Mouse (Mus musculus) left cerebral cortex, adult 2 months (tissue): ENCODE measurements around the gene Gclm. TPM values are rescaled to one million over a fixed set of nuclear protein-coding genes. Genes with fewer than 3 reads are reported as not detected.
"Not testable (repeated sequence)": the region's sequence is repeated elsewhere in the genome, so short reads cannot be mapped to it uniquely, and the experiment has no call there.

Source experiments
- DNase-seq, 2 experiments: peaks; one replicate each; pipeline ENCODE4 v3.0.0; 2021 to 2022; ENCODE audit warnings: low spot score in 2 of 2, mixed read lengths in 1 of 2; ENCODE audit errors: extremely low spot score in 1 of 2
- H3K27ac ChIP-seq: fragments of 200-600 bp; 2 replicates; pipeline ENCODE4 v1.8.1; 2022
- H3K4me3 ChIP-seq: fragments of 200-600 bp; 2 replicates; pipeline ENCODE4 v1.8.1; 2022
- CTCF ChIP-seq: fragments of 200-600 bp; IDR thresholded peaks from 2 replicates; pipeline ENCODE4 v1.8.1; 2022; ENCODE audit warnings: antibody characterized with exemption, mild to moderate bottlenecking, moderate library complexity
- intact Hi-C: fragments of 180-260 bp; cut with DNase I; formaldehyde crosslinking; loops from one replicate; pipeline ENCODE4 v1.15.1; 2025
- total RNA-seq, 2 experiments: library from RNA; stranded (reverse); gene quantifications; 2 replicates each; pipeline ENCODE4 v1.2.3; 2021

The Gclm gene
- total RNA-seq, 2 experiments from 2014 or later, result 60.5 to 67.3 TPM

DNA sequence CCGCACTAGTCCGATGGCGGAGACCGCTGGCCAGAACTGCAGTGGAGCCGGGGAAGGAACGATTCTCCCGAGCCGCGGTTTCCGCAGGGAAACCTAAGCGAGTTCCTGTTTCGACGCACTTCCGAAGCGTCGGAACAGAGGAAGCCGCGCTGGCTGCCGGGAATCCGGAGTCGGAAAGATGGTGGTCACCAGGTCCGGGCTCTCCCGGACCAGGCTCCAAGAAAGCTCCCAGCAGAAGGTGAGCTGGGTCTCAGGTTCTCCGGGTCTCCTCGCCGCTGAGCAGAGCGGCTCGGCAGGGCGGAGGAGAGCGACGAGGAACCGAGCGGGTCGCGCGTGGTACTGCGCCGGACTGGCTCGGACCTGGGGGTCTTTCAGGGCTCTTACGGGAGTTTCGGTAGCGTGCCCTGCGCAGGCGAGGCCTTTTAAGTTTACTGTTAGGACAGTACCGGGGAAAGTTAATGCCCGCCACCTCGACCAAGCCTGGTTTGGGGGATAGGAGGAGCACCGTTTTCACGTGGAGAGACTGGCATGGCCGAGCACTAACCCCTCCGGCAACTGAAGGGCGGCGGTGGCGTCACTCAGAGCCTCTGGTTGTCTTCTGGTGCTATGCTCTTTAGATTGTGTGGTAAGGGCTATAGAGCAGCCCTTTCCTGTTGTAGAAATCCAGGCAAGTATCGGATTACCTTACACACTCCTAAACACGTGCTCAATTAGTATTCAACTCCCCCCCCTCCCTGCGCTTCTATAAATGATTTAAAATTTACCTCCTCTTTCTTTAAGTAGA is 29.1 kb downstream of the Gclm start, which contains the start of gene Dnttip2:
TSS of gene Dnttip2 (plus strand) at position 148 of the 784 bp plus-strand sequence.
- no peak for TF ChIP-seq CTCF
- Histone ChIP-seq H3K4me3 (peak within 1 kb of the TSS; percentile 77), H3K27ac (peak within 1 kb of the TSS; percentile 88)
- intact Hi-C loops, result no loop called here
- DNase-seq, result peak; percentile 92 to 93

GRCm38 (mm10) chr3:122275111-122275510 is 29.8 kb downstream of the Gclm start:
- H3K27ac ChIP-seq, result no peak overlapping the region
- intact Hi-C loops, result no loop called here
- no peak for DNase-seq
- peak overlapping the region; percentile 77 for H3K4me3 ChIP-seq
- TF ChIP-seq CTCF, result no peak

GRCm38 (mm10) chr3:122287195-122287594 is 41.8 kb downstream of the Gclm start:
- no peak for DNase-seq
- Histone ChIP-seq H3K4me3 (no peak overlapping the region), H3K27ac (no peak overlapping the region)
- no peak for TF ChIP-seq CTCF
- intact Hi-C loops, result no loop called here

DNA sequence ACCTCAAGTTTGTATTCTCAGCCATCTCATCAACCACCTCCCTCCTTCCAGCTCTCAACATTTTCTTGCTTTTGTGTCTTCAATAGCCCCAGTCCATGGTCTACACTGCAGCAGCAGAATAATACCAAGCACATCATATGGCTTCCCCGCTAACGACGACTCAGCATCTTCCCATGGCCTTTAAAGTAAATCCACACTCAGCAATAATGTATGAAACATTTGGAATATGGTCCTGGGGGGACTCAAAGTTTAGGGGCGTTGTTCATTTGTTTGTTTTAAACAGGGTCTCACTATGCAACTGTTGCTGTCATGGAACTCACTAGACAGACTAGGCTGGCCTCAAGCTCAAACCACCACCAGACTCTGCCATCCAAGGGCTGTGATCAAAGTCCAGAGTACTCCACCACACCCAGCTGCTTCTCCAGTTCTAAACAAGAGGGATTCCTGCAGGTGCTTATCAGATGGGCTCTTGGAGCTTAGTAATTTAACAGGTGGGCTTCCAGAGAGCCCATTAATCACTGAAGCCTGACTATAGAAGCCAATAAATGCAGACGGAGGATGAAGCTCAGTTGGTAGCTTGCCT is 43.3 kb downstream of the Gclm start:
- intact Hi-C loops, result no loop called here
- no peak for TF ChIP-seq CTCF
- no peak for DNase-seq
- Histone ChIP-seq H3K27ac (no peak overlapping the region), H3K4me3 (no peak overlapping the region)

DNA sequence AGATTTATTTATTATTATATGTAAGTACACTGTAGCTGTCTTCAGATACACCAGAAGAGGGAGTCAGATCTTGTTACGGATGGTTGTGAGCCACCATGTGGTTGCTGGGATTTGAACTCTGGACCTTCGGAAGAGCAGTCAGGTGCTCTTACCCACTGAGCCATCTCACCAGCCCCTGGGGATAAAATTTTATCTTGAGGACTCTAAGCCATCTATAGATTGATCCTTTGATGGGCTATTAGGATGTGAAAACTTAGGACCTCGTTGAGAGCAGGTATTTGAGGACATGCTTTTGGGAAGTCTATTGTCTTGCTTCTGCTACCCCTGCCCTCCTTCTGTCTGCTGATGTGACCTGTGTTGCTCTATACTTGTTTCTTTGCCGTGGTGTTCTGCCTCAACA is 44.0 kb downstream of the Gclm start:
- H3K27ac ChIP-seq, intact Hi-C loops, DNase-seq, H3K4me3 ChIP-seq: not testable (repeated sequence)

DNA sequence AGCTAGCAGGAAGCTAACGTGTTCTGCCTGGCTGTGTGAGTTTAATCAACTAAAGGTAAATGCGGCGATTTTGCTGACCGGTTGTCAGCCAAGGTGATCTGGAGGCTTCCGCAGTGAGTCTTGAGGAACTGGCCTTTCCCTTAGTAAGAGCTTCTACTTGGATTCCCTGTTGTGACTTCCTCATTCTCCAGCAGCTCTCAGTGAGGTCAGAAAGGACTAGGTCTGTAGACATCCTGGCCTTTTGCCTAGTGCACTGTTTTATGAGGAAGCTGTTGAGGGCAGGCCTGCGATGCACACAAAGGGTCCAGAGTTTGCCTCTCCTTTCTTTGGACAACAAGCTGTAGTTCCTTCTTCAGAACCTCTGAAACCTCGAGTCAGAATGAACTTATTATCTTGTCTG is 45.3 kb downstream of the Gclm start:
- DNase-seq, result no peak
- intact Hi-C loops, result loop anchor here (10.0 kb wide), 1 partner anchor 634 kb away; the partner anchor contains the start of gene 1810037I17Rik
- TF ChIP-seq CTCF, result no peak
- Histone ChIP-seq H3K27ac (no peak overlapping the region; the same call in 1 of the 2 replicates), H3K4me3 (no peak overlapping the region)

DNA sequence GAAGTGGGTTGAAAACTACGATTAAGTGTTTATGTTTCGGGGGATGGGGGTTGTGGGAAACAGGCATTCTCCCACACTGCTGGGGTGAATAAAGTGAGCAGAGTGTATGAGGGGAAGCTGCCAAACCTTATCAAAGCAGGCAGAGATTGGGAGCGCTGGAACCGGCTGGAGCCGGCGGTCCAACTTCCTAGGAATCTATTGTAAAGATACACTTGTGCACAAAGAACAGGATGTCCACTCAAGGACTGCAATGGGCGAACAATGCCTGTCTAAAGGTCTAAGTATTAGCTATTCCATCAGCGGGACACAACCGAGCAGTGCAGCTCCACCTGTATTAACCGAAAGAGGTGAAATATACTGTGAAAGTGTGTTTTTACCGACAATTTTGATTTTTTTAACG is 46.5 kb downstream of the Gclm start:
- Histone ChIP-seq H3K27ac (peak overlapping the region; percentile 99), H3K4me3 (peak overlapping the region; percentile 99)
- no peak for DNase-seq
- no peak for TF ChIP-seq CTCF
- intact Hi-C loops, result loop anchor here (10.0 kb wide), 1 partner anchor 633 kb away; the partner anchor contains the start of gene 1810037I17Rik

- H3K27ac ChIP-seq, result peak overlapping the region; percentile 99
- intact Hi-C loops, result loop anchor here (1.0 to 10.0 kb wide), 2 partner anchors 327 to 632 kb away; partner anchors contain the start of genes 1810037I17Rik and Fnbp1l
- H3K4me3 ChIP-seq, result peak overlapping the region; percentile 99
- no peak; the same call in none of the 2 replicates for TF ChIP-seq CTCF
- DNase-seq, result peak; percentile 87 to 89
Observed at GRCm38 (mm10) chr3:122292300-122293222, 47.2 kb downstream of the Gclm start.

GRCm38 (mm10) chr3:122293223-122293953 is 48.0 kb downstream of the Gclm start:
- intact Hi-C loops, result loop anchor here (1.0 to 10.0 kb wide), 2 partner anchors 326 to 631 kb away; partner anchors contain the start of genes 1810037I17Rik and Fnbp1l

DNA sequence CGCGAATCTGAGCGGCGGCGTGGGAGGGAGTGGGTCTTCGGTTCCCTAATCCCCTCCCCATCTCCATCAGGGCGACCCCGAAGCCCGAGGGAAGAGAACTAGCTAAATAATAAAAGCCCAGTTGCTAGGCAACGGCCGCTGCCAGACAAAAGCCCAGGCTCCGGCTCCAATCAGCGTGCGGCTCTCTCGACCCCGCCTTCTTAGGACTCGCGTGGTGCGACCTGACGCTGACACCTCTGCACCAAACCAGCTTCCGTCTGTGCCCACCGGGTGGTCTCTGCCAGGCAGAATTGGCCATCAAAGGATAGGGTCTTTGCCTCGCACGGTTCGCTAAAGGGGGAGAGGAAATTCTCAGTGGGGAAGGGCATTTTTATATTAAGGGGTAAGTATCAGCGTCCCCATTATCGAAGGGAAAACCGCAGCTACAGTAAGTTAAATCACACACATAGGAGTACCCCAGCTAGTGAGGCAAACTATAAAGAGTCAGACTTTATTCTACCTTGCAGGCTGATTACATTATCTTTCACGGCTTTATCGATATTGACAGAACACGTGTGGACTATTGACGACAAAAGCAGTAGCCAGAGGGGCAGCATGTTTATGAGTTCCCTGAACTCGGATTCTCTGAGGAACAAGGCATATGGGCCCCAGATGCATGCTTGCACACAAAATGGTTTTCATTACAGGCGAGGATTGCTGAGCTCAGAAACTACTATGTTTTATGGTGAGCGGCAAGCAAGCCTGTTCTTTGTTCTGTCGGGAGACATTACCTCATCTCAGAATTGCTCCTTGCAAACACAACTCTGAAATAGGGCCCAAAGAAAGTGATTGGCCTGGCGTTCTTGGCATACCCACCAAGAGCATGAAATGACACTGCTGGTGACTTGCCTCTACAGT is 48.8 kb downstream of the Gclm start, which contains the start of gene Bcar3:
TSS of gene Bcar3 (plus strand) at position 183 of the 897 bp plus-strand sequence.
- intact Hi-C loops, result loop anchor here (1.0 to 10.0 kb wide), 2 partner anchors 325 to 631 kb away; partner anchors contain the start of genes 1810037I17Rik and Fnbp1l

More at GRCm38 (mm10) chr3:122293223-122293953, 48.0 kb downstream of the Gclm start:
- TF ChIP-seq CTCF, result no peak
- DNase-seq, result peak in 1 of 2 experiments; percentile 70
- Histone ChIP-seq H3K27ac (peak overlapping the region; percentile 99), H3K4me3 (peak overlapping the region; percentile 99)

More for the DNA sequence above, 48.8 kb downstream of the Gclm start, which contains the start of gene Bcar3:
- H3K27ac ChIP-seq, result peak within 1 kb of the TSS; percentile 99
- TF ChIP-seq CTCF, result no peak
- peak; percentile 88 to 91 for DNase-seq
- peak within 1 kb of the TSS; percentile 99 for H3K4me3 ChIP-seq
